Mouse (Mus musculus): ENCODE measurements around the gene Birc2. TPM values are rescaled to one million over a fixed set of nuclear protein-coding genes. Genes with fewer than 3 reads are reported as not detected.
"Not testable (repeated sequence)": the region's sequence is repeated elsewhere in the genome, so short reads cannot be mapped to it uniquely, and the experiment has no call there.

Gene Birc2
- total RNA-seq (2021), result 10 to 100 TPM; 15.6 to 18.4 TPM
- long read RNA-seq, experiment 1, transcript Birc2-204 (8 exons, 3,331 nt), result major isoform, 7 of 12 reads
- long read RNA-seq, experiment 1, partial matches to known transcripts, result 1 of 12 reads
- long read RNA-seq, experiment 1, other reads (novel, unspliced or antisense), result 0 of 12 reads
- long read RNA-seq, experiment 2, transcript Birc2-204 (8 exons, 3,331 nt), result major isoform, 20 of 28 reads
- long read RNA-seq, experiment 2, partial matches to known transcripts, result 3 of 28 reads
- long read RNA-seq, experiment 2, other reads (novel, unspliced or antisense), result 3 of 28 reads

- peak; percentile 94 for DNase-seq
Measured at GRCm38 (mm10) chr9:7836905-7837805, at the start of gene Birc2. Gene Birc2 (minus strand): TSS chr9:7837064.

GRCm38 (mm10) chr9:7884346-7884745 is 47.5 kb upstream of the Birc2 start:
- no peak for DNase-seq

- DNase-seq, result no peak
Measured at GRCm38 (mm10) chr9:7882304-7882865, 45.5 kb upstream of the Birc2 start.

GRCm38 (mm10) chr9:7873511-7874211 is 36.8 kb upstream of the Birc2 start:
- no peak for DNase-seq

- DNase-seq, result peak; percentile 76
Measured at GRCm38 (mm10) chr9:7872775-7873439, 36.0 kb upstream of the Birc2 start, which contains the start of gene Birc3. Gene Birc3 (minus strand): TSS chr9:7873186.

- no peak for DNase-seq
Measured at GRCm38 (mm10) chr9:7872044-7872774, 35.3 kb upstream of the Birc2 start.

GRCm38 (mm10) chr9:7871316-7872043 is 34.6 kb upstream of the Birc2 start:
- no peak for DNase-seq

GRCm38 (mm10) chr9:7870556-7871315 is 33.9 kb upstream of the Birc2 start:
- no peak for DNase-seq

- no peak for DNase-seq
Measured at GRCm38 (mm10) chr9:7868838-7869491, 32.1 kb upstream of the Birc2 start.

- DNase-seq, result no peak
Measured at GRCm38 (mm10) chr9:7867981-7868380, 31.1 kb upstream of the Birc2 start.

- not testable (repeated sequence) for DNase-seq
Measured at GRCm38 (mm10) chr9:7866981-7867380, 30.1 kb upstream of the Birc2 start.

- DNase-seq, result no peak
Measured at GRCm38 (mm10) chr9:7860976-7861375, 24.1 kb upstream of the Birc2 start.

- DNase-seq, result no peak
Measured at GRCm38 (mm10) chr9:7855912-7856311, 19.0 kb upstream of the Birc2 start.

- no peak for DNase-seq
Measured at GRCm38 (mm10) chr9:7855374-7855773, 18.5 kb upstream of the Birc2 start.

- DNase-seq, result not testable (repeated sequence)
Measured at GRCm38 (mm10) chr9:7854196-7854595, 17.3 kb upstream of the Birc2 start.

- DNase-seq, result no peak
Measured at GRCm38 (mm10) chr9:7852346-7853230, 15.7 kb upstream of the Birc2 start.

GRCm38 (mm10) chr9:7851841-7852240 is 15.0 kb upstream of the Birc2 start:
- DNase-seq, result no peak

GRCm38 (mm10) chr9:7848191-7848590 is 11.3 kb upstream of the Birc2 start:
- no peak for DNase-seq
